In genomic region chr14:27069434-27070097, GRCm38 (mm10) we compare ENCODE assay signal across 13 mouse cellular contexts. TPM values are rescaled to one million over a fixed set of nuclear protein-coding genes. Genes with fewer than 3 reads are reported as not detected.
A peak's percentile ranks its signal among the peaks of the same experiment; 100 is the strongest.
DNase-seq lines count a peak whose midpoint lies in the region; ATAC-seq lines count a peak whose summit lies in the region.
"Had no signal": no experiment of that assay in that cellular context is flagged by ENCODE, and none has a peak within 500 bp of the region (broad histone marks: within the 10 kb centered on the region; RNA-seq: fewer than 3 reads in every experiment).

No protein-coding gene starts in this region.

- H3K27ac ChIP-seq in heart, embryonic 16.5 days (ENCODE audit: low read length): peak overlapping the region; percentile 26
- peak overlapping the region; percentile 88 for H3K27ac ChIP-seq in limb, embryonic 11.5 days (replicated peaks; ENCODE audit: low read depth, low read length)

- no peak overlapping the region for H3K4me2 ChIP-seq in heart, embryonic 16.5 days (ENCODE audit: low read depth, low read length)
- H3K4me2 ChIP-seq in limb, embryonic 11.5 days (ENCODE audit: low read depth, severe bottlenecking): peak overlapping the region; percentile 32; the same call in 1 of the 2 replicates

- WGBS in heart, embryonic 16.5 days: 35% methylated on average over 8 of the region's 8 CpGs
- WGBS in limb, embryonic 11.5 days: 6% methylated on average over 8 of the region's 8 CpGs

- H3K36me3 ChIP-seq in heart, embryonic 16.5 days (ENCODE audit: control insufficient read depth, insufficient read depth): no peaks in the 10 kb centered on the region
- no peaks in the 10 kb centered on the region for H3K36me3 ChIP-seq in limb, embryonic 11.5 days (ENCODE audit: control insufficient read depth, insufficient read depth, low read length)
- H3K36me3 ChIP-seq: G1E had no signal

- peaks cover 44% of the 10 kb centered on the region for H3K4me1 ChIP-seq in heart, embryonic 16.5 days (ENCODE audit: control insufficient read depth, insufficient read depth, low read length)
- H3K4me1 ChIP-seq in limb, embryonic 11.5 days (ENCODE audit: control insufficient read depth, insufficient read depth, low read length): peaks cover 85% of the 10 kb centered on the region

- no peak for ATAC-seq in heart, embryonic 16.5 days (replicated peaks; ENCODE audit: extremely low read depth, insufficient read depth, low FRiP score)
- ATAC-seq in limb, embryonic 11.5 days (ENCODE audit: insufficient number of reproducible peaks, low FRiP score, low TSS enrichment, low read depth): no peak

- no peak overlapping the region for H3K9ac ChIP-seq in heart, embryonic 16.5 days (ENCODE audit: low read length)
- H3K9ac ChIP-seq in limb, embryonic 11.5 days (ENCODE audit: low read length): no peak overlapping the region

- no peaks in the 10 kb centered on the region for H3K9me3 ChIP-seq in heart, embryonic 16.5 days (replicated peaks; ENCODE audit: control insufficient read depth, low read length)
- no peaks in the 10 kb centered on the region for H3K9me3 ChIP-seq in limb, embryonic 11.5 days (ENCODE audit: control insufficient read depth, low read length)
- H3K9me3 ChIP-seq: G1E; megakaryocyte, embryonic 14.5 days had no signal

- no peak for DNase-seq in heart, adult 8-10 months (ENCODE audit: low spot score)
- peak; percentile 11 for DNase-seq in 3134 (ENCODE audit: extremely low read depth, insufficient read length, low spot score)
- peak; percentile 71 for DNase-seq in NIH3T3 (ENCODE audit: low read depth)
- DNase-seq in limb, embryonic 11.5 days (ENCODE audit: low spot score): peak; percentile 68
- no peak for DNase-seq in B cell, adult 2 months
- DNase-seq in right cerebral cortex, adult 18-20 months: no peak
- DNase-seq in urinary bladder, postnatal 14 days (ENCODE audit: low spot score): no peak
- DNase-seq: cerebellum, postnatal 14 days; kidney, adult 18-20 months; thymus, postnatal 25 days had no signal

- H3K27me3 ChIP-seq in heart, embryonic 16.5 days (ENCODE audit: control insufficient read depth, insufficient read depth, low read length): no peaks in the 10 kb centered on the region
- H3K27me3 ChIP-seq in limb, embryonic 11.5 days (ENCODE audit: control insufficient read depth, insufficient read depth, low read length): no peaks in the 10 kb centered on the region

- no peak overlapping the region for H3K4me3 ChIP-seq in heart, embryonic 16.5 days (ENCODE audit: low read length)
- H3K4me3 ChIP-seq in limb, embryonic 11.5 days (ENCODE audit: low read depth, low read length): no peak overlapping the region
- H3K4me3 ChIP-seq: megakaryocyte, embryonic 14.5 days had no signal

RNA-seq across cellular contexts. Expression of gene Il17rd, which starts 30.8 kb away (rescaled TPM):
- 0.92 and 1.1 TPM in 2 replicates for polyA plus RNA-seq in heart, embryonic 16.5 days (2015; fragmentation: Nextera tagmentation; extraction: Ambion mirVana)
- 1 to 10 TPM; 3.1 to 4.4 (median 3.5) TPM for total RNA-seq in heart, adult 8-10 months (2022)
- 11.3 and 12.3 TPM in 2 replicates for polyA plus RNA-seq in limb, embryonic 11.5 days (2014; fragmentation: Nextera tagmentation; extraction: Ambion mirVana)
- polyA plus RNA-seq: G1E had no signal

RNA-seq across cellular contexts. Expression of gene Arhgef3, which starts 45.1 kb away (rescaled TPM):
- 17.1 and 18.5 TPM in 2 replicates for polyA plus RNA-seq in heart, embryonic 16.5 days (2015; fragmentation: Nextera tagmentation; extraction: Ambion mirVana)
- total RNA-seq in heart, adult 8-10 months (2022): 10 to 100 TPM; 19.5 to 27.9 (median 23.9) TPM
- polyA plus RNA-seq in limb, embryonic 11.5 days (2014; fragmentation: Nextera tagmentation; extraction: Ambion mirVana): 17.8 and 18.7 TPM in 2 replicates

Comparison
In these comparisons a context has a peak if more than half of its experiments do, and no peak if none do; other contexts are left out.
1. DNase-seq: peak in 3134 (single experiment), NIH3T3 (single experiment) and limb, embryonic 11.5 days (single experiment); none in heart, adult 8-10 months (single experiment), B cell, adult 2 months (0 of 2), right cerebral cortex, adult 18-20 months (single experiment) and urinary bladder, postnatal 14 days (single experiment).